Mouse (Mus musculus) testis, adult 2 months (tissue): ENCODE measurements at regions not wholly inside any gene's neighbourhood (a gene's known extent, or its start where the extent isn't known, plus 50 kb on each side); places are given as distances from the start of the nearest gene placed in this dataset.

ENCODE experiments used
- CTCF ChIP-seq: fragments of 200-500 bp; IDR thresholded peaks from 2 replicates; pipeline ENCODE4 v1.5.1; 2012; ENCODE audit warnings: low read depth, mild to moderate bottlenecking, inconsistent platforms, low read length, moderate library complexity; ENCODE audit not compliant: control insufficient read depth, insufficient read depth, insufficient replicate concordance
- POLR2A ChIP-seq: fragments of 200-500 bp; IDR thresholded peaks from 2 replicates; pipeline ENCODE4 v1.6.1; 2012; ENCODE audit warnings: low read depth, mild to moderate bottlenecking, inconsistent platforms, low read length, moderate library complexity; ENCODE audit not compliant: control insufficient read depth

- peak; percentile 30; the same call in 1 of the 2 replicates for TF ChIP-seq CTCF
- TF ChIP-seq POLR2A = no peak
Observed at GRCm38 (mm10) chr9:63875193-63875592, 117.4 kb upstream of the Smad3 start.
